Mouse (Mus musculus) left cerebral cortex, adult 11 months (tissue): Measurements from ENCODE around the gene Naa11.

Source experiments
- DNase-seq: peaks from one replicate; pipeline ENCODE4 v3.0.0; 2022; ENCODE audit warnings: low spot score

Gene Naa11

GRCm38 (mm10) chr5:97392160-97392559, at the start of gene Naa11:
TSS of gene Naa11 (minus strand) at chr5:97392379.
- no peak for DNase-seq

- DNase-seq = no peak
These were observed 40.3 kb upstream of the Naa11 start for GRCm38 (mm10) chr5:97432512-97432911.

GRCm38 (mm10) chr5:97429976-97430375, 37.8 kb upstream of the Naa11 start:
- no peak for DNase-seq

GRCm38 (mm10) chr5:97421669-97422068, 29.5 kb upstream of the Naa11 start:
- DNase-seq = no peak

- no peak for DNase-seq
These were observed 25.0 kb upstream of the Naa11 start for GRCm38 (mm10) chr5:97417185-97417584.

GRCm38 (mm10) chr5:97415837-97416236, 23.7 kb upstream of the Naa11 start:
- peak; percentile 2 for DNase-seq

GRCm38 (mm10) chr5:97413716-97414115, 21.5 kb upstream of the Naa11 start:
- DNase-seq = no peak

- no peak for DNase-seq
These were observed 18.0 kb upstream of the Naa11 start for GRCm38 (mm10) chr5:97410190-97410589.

- DNase-seq = no peak
These were observed 17.1 kb upstream of the Naa11 start for GRCm38 (mm10) chr5:97409234-97409704.

GRCm38 (mm10) chr5:97401042-97401441, 8.9 kb upstream of the Naa11 start:
- DNase-seq = no peak

GRCm38 (mm10) chr5:97397585-97397984, 5.4 kb upstream of the Naa11 start:
- no peak for DNase-seq

- DNase-seq = no peak
These were observed 4.6 kb downstream of the Naa11 start for GRCm38 (mm10) chr5:97387622-97388021.

- DNase-seq = no peak
These were observed 7.8 kb downstream of the Naa11 start for GRCm38 (mm10) chr5:97384399-97384798.

- no peak for DNase-seq
These were observed 9.5 kb downstream of the Naa11 start for GRCm38 (mm10) chr5:97382548-97383222.

GRCm38 (mm10) chr5:97379976-97380375, 12.2 kb downstream of the Naa11 start:
- no peak for DNase-seq

GRCm38 (mm10) chr5:97364781-97365180, 27.4 kb downstream of the Naa11 start:
- DNase-seq = no peak

GRCm38 (mm10) chr5:97364252-97364651, 27.9 kb downstream of the Naa11 start:
- no peak for DNase-seq

- DNase-seq = no peak
These were observed 29.6 kb downstream of the Naa11 start for GRCm38 (mm10) chr5:97362539-97362938.

GRCm38 (mm10) chr5:97359104-97359503, 33.1 kb downstream of the Naa11 start:
- DNase-seq = no peak

- DNase-seq = no peak
These were observed 36.0 kb downstream of the Naa11 start for GRCm38 (mm10) chr5:97356135-97356534.

- no peak for DNase-seq
These were observed 37.0 kb downstream of the Naa11 start for GRCm38 (mm10) chr5:97355152-97355551.

GRCm38 (mm10) chr5:97348760-97349159, 43.4 kb downstream of the Naa11 start:
- DNase-seq = no peak

GRCm38 (mm10) chr5:97348310-97348709, 43.9 kb downstream of the Naa11 start:
- DNase-seq = no peak

GRCm38 (mm10) chr5:97345732-97346253, 46.4 kb downstream of the Naa11 start:
- no peak for DNase-seq
